Mouse (Mus musculus): Measurements from ENCODE around the gene Sumo2. TPM values are rescaled to one million over a fixed set of nuclear protein-coding genes. Genes with fewer than 3 reads are reported as not detected.

Sumo2 gene
- polyA plus RNA-seq, 1 experiment from 2014 or later: 675 TPM

DNA sequence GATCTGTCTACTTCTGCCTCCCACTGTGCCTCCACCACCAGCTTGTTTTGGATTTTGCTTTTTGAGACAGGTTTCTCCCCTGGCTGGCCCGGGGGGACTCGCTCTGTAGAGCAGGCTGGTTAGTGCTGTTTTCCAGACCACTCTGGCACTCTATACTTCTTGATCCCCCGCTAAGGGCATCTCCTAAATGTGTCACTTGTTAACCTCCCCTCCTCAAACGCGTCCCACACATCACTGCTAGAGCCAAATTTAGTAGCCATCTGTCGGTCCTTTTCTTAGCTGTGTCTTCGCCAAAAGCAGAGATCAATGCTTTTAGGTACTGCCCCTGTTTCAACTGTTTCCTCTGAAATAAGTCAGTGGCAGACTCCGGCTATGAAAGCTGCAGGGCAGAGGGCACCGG lies 17.4 kb downstream of the Sumo2 start:
- no peaks in the 10 kb centered on the region for H3K9me3 ChIP-seq (replicated peaks)
- no peak overlapping the region for H3K27ac ChIP-seq (ENCODE audit: poor library complexity, severe bottlenecking)
- ATAC-seq (ENCODE audit: insufficient number of reproducible peaks, low FRiP score): no peak
- no peak overlapping the region for H3K4me3 ChIP-seq
- H3K9ac ChIP-seq: no peak overlapping the region
- 52% methylated on average over 9 of the region's 9 CpGs for WGBS
- peaks cover 18% of the 10 kb centered on the region for H3K36me3 ChIP-seq
- no peak overlapping the region for H3K4me2 ChIP-seq
- H3K4me1 ChIP-seq (replicated peaks): peaks cover 24% of the 10 kb centered on the region
- H3K27me3 ChIP-seq (replicated peaks): no peaks in the 10 kb centered on the region

- Histone ChIP-seq H3K4me1 (replicated peaks) (peaks cover 36% of the 10 kb centered on the region), H3K9ac (no peak overlapping the region)
- WGBS: 71% methylated on average over 5 of the region's 5 CpGs
These were observed 19.1 kb downstream of the Sumo2 start for GRCm38 (mm10) chr11:115516942-115517341.

DNA sequence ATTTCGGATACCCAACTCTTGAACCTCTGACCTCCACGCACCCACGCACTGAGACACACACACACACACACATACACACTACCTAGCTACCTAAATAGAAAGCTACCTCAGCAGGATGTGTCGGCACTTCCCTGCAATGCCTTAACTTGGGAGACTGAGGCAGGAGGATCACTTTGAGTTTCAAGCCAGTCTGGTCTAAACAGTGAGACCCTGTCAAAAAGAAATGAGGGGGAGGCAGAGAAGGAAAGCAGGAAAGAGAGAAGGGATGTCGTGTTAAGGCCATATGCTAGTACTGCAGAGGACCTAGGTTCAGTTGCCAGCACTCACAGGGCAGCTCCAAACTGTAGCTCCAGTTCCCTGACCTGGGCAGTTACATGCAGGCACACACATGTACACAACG lies 21.1 kb downstream of the Sumo2 start:
- Histone ChIP-seq H3K9me3 (replicated peaks) (no peaks in the 10 kb centered on the region), H3K27ac (ENCODE audit: poor library complexity, severe bottlenecking) (no peak overlapping the region), H3K4me3 (no peak overlapping the region), H3K4me1 (replicated peaks) (peaks cover 45% of the 10 kb centered on the region), H3K9ac (no peak overlapping the region), H3K4me2 (no peak overlapping the region), H3K27me3 (replicated peaks) (no peaks in the 10 kb centered on the region), H3K36me3 (no peaks in the 10 kb centered on the region)
- ATAC-seq (ENCODE audit: insufficient number of reproducible peaks, low FRiP score): no peak
- 69% methylated on average over 6 of the region's 6 CpGs for WGBS

More at GRCm38 (mm10) chr11:115516942-115517341, 19.1 kb downstream of the Sumo2 start:
- H3K4me3 ChIP-seq: no peak overlapping the region
- H3K27me3 ChIP-seq (replicated peaks): no peaks in the 10 kb centered on the region
- ATAC-seq (ENCODE audit: insufficient number of reproducible peaks, low FRiP score): no peak
- H3K36me3 ChIP-seq: peaks cover 8% of the 10 kb centered on the region; the same call in 1 of the 2 replicates
- H3K4me2 ChIP-seq: no peak overlapping the region
- H3K27ac ChIP-seq (ENCODE audit: poor library complexity, severe bottlenecking): no peak overlapping the region
- no peaks in the 10 kb centered on the region for H3K9me3 ChIP-seq (replicated peaks)

- H3K4me1 ChIP-seq (replicated peaks): peaks cover 46% of the 10 kb centered on the region
- peak within 1 kb of the TSS; percentile 93 for H3K4me2 ChIP-seq
- ATAC-seq (ENCODE audit: insufficient number of reproducible peaks, low FRiP score): peak; percentile 95
- peak within 1 kb of the TSS; percentile 99 for H3K9ac ChIP-seq
- H3K9me3 ChIP-seq (replicated peaks): no peaks in the 10 kb centered on the region
- H3K27ac ChIP-seq (ENCODE audit: poor library complexity, severe bottlenecking): peak within 1 kb of the TSS; percentile 91
- H3K27me3 ChIP-seq (replicated peaks): no peaks in the 10 kb centered on the region
- no peaks in the 10 kb centered on the region for H3K36me3 ChIP-seq
- 0% methylated on average over 24 of the region's 24 CpGs for WGBS
- peak within 1 kb of the TSS; percentile 89 for H3K4me3 ChIP-seq
These were observed 21.8 kb downstream of the Sumo2 start, which contains the start of gene Jpt1 for GRCm38 (mm10) chr11:115514238-115514663. Jpt1 (minus strand) TSS chr11:115514387.

DNA sequence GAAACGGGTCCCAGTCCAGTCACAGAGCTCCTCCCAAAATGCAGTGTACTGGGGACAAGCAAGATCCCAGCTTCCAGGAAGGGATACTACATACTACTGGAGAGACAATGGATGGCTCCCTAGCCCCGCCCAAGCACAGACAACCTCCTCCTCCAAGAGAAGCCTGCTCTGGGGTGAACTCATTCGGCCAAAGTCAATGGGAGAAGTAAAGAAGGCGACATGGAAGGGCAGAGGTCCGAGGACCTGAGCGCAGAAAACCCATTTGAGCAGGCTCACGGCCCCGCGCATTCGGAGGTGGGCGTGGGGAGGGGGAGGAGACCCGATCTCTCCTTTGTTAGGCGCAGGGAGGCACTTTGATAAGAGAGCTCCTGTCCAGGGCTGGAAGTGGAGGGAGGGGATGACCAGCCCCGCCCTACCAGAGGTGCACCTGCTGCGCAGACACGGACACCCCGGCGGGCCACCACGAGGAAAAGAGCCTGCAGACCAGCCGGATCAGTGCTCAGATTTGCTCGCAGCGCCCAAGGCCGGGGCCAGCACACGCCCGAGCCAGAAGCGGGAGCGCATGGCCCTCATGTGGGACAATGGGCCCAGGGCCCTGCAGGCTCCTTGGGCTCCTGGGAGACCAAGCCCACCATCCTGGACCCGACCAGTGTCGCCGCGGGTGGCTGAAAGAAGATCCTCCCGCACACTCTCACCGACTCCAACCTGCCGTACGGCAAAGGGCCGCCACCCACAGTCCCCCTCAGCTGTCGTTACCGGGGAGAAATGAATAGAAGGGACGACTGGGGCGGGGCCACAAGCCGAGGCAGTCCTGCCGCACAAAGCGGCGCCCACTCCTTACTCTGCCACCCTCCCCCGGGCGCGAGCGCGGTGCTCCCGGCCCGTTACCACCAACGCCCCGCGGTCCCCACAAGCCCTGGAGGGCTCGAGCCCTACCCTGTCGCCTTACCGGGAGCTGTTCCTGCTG lies 22.5 kb downstream of the Sumo2 start:
- peak overlapping the region; percentile 93 for H3K4me2 ChIP-seq
- peak overlapping the region; percentile 91 for H3K27ac ChIP-seq (ENCODE audit: poor library complexity, severe bottlenecking)
- H3K27me3 ChIP-seq (replicated peaks): no peaks in the 10 kb centered on the region
- H3K4me3 ChIP-seq: peak overlapping the region; percentile 89
- H3K9ac ChIP-seq: peak overlapping the region; percentile 99
- 0 out of 2 replicates have a peak, but pooled peaks cover 2% of the 10 kb centered on the region for H3K36me3 ChIP-seq
- peaks cover 45% of the 10 kb centered on the region for H3K4me1 ChIP-seq (replicated peaks)
- no peaks in the 10 kb centered on the region for H3K9me3 ChIP-seq (replicated peaks)
- WGBS: under 1% methylated on average over 57 of the region's 57 CpGs
- ATAC-seq (ENCODE audit: insufficient number of reproducible peaks, low FRiP score): peak; percentile 63

DNA sequence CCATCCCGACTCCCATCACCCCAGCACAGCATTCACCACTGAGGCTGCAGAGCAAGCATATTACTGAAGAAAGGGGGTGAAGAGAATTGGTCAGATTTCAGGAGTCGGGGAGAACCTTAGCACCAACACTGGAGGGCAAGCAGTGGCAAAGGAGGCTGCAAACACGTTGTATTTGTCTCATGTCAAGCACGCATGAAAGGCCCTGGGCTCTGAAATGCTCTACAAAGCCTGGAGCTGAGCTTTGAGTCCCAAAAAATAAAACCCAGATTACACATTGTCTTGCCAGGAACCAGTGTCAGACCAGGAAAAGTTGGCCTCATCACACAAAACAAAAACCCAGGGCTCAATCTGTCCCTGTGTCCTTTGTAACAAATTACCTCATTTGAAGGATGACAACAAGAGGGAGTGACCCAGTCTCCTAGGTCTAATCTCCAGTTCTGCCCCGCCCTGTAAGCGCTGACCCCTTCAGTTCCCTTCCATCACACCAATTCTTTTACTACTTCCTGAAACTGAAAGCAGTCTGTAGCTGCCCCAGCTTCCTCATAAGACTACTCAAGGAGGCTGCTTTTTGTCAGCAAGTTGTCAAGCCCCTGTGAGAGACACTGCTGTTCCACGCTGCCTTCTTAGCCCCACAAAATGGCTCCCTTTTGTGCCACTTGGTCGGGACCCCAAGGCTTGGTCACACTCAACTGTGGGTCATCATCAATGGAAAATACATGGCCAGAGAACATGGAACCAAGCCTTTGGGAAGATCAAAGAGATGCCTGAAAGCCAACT lies 23.5 kb downstream of the Sumo2 start:
- 33% methylated on average over 8 of the region's 8 CpGs for WGBS
- 0 out of 2 replicates have a peak, but pooled peaks cover 3% of the 10 kb centered on the region for H3K36me3 ChIP-seq
- H3K4me2 ChIP-seq: peak overlapping the region; percentile 93
- ATAC-seq (ENCODE audit: insufficient number of reproducible peaks, low FRiP score): peak; percentile 13; the same call in 1 of the 2 replicates
- H3K9ac ChIP-seq: peak overlapping the region; percentile 99
- H3K27ac ChIP-seq (ENCODE audit: poor library complexity, severe bottlenecking): peak overlapping the region; percentile 91
- H3K27me3 ChIP-seq (replicated peaks): no peaks in the 10 kb centered on the region
- peak overlapping the region; percentile 89 for H3K4me3 ChIP-seq
- no peaks in the 10 kb centered on the region for H3K9me3 ChIP-seq (replicated peaks)
- H3K4me1 ChIP-seq (replicated peaks): peaks cover 54% of the 10 kb centered on the region

GRCm38 (mm10) chr11:115512004-115512403 lies 24.1 kb downstream of the Sumo2 start:
- Histone ChIP-seq H3K27ac (ENCODE audit: poor library complexity, severe bottlenecking) (peak overlapping the region; percentile 91), H3K27me3 (replicated peaks) (no peaks in the 10 kb centered on the region), H3K9me3 (replicated peaks) (no peaks in the 10 kb centered on the region), H3K9ac (peak overlapping the region; percentile 99), H3K4me2 (peak overlapping the region; percentile 93), H3K36me3 (0 out of 2 replicates have a peak, but pooled peaks cover 3% of the 10 kb centered on the region), H3K4me3 (peak overlapping the region; percentile 89), H3K4me1 (replicated peaks) (peaks cover 60% of the 10 kb centered on the region)
- ATAC-seq (ENCODE audit: insufficient number of reproducible peaks, low FRiP score): no peak
- WGBS: 64% methylated on average over 3 of the region's 3 CpGs

DNA sequence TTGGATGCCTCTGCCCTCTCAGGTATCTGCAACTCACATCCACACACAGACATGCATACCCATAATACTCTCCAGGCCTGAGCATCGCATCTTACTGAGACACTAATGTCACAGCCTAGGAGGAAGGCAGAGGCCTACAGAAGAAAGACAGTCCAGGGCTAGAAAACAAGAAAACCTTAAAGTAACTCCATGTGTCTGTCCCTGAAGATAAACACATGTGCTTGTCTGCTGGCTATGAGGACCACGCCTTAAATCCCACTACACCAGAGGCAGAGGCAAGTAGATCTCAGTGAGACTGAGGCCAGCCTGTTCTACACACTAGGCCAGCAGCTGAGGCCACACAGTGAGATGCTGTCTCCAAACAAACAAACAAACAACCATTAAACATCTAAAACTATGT lies 25.0 kb downstream of the Sumo2 start:
- Histone ChIP-seq H3K36me3 (0 out of 2 replicates have a peak, but pooled peaks cover 3% of the 10 kb centered on the region), H3K4me3 (peak overlapping the region; percentile 89), H3K4me2 (peak overlapping the region; percentile 93), H3K4me1 (replicated peaks) (peaks cover 68% of the 10 kb centered on the region), H3K27ac (ENCODE audit: poor library complexity, severe bottlenecking) (peak overlapping the region; percentile 67), H3K27me3 (replicated peaks) (no peaks in the 10 kb centered on the region), H3K9ac (peak overlapping the region; percentile 52), H3K9me3 (replicated peaks) (no peaks in the 10 kb centered on the region)
- no peak for ATAC-seq (ENCODE audit: insufficient number of reproducible peaks, low FRiP score)
- WGBS: 62% methylated on average over 2 of the region's 2 CpGs

GRCm38 (mm10) chr11:115510507-115510888 lies 25.6 kb downstream of the Sumo2 start:
- H3K36me3 ChIP-seq: 0 out of 2 replicates have a peak, but pooled peaks cover 3% of the 10 kb centered on the region
- H3K4me3 ChIP-seq: peak overlapping the region; percentile 24
- peak overlapping the region; percentile 93 for H3K4me2 ChIP-seq
- 29% methylated on average over 5 of the region's 5 CpGs for WGBS
- no peaks in the 10 kb centered on the region for H3K9me3 ChIP-seq (replicated peaks)
- peak overlapping the region; percentile 67 for H3K27ac ChIP-seq (ENCODE audit: poor library complexity, severe bottlenecking)
- H3K4me1 ChIP-seq (replicated peaks): peaks cover 72% of the 10 kb centered on the region
- peak overlapping the region; percentile 52 for H3K9ac ChIP-seq
- no peak for ATAC-seq (ENCODE audit: insufficient number of reproducible peaks, low FRiP score)
- no peaks in the 10 kb centered on the region for H3K27me3 ChIP-seq (replicated peaks)

GRCm38 (mm10) chr11:115509773-115510506 lies 26.1 kb downstream of the Sumo2 start:
- Histone ChIP-seq H3K27me3 (replicated peaks) (no peaks in the 10 kb centered on the region), H3K9ac (peak overlapping the region; percentile 52), H3K4me3 (peak overlapping the region; percentile 24), H3K9me3 (replicated peaks) (no peaks in the 10 kb centered on the region), H3K4me1 (replicated peaks) (peaks cover 74% of the 10 kb centered on the region), H3K4me2 (peak overlapping the region; percentile 93), H3K36me3 (0 out of 2 replicates have a peak, but pooled peaks cover 3% of the 10 kb centered on the region), H3K27ac (ENCODE audit: poor library complexity, severe bottlenecking) (peak overlapping the region; percentile 67)
- 19% methylated on average over 6 of the region's 6 CpGs for WGBS
- no peak for ATAC-seq (ENCODE audit: insufficient number of reproducible peaks, low FRiP score)
